12 mouse cellular contexts compared by ENCODE assay signal in genomic region chr4:82316168-82316567, GRCm38 (mm10).
DNase-seq lines count a peak whose midpoint lies in the region; ATAC-seq and TF ChIP-seq lines count a peak whose summit lies in the region.
"Had no signal": no experiment of that assay in that cellular context is flagged by ENCODE, and none has a peak within 500 bp of the region (broad histone marks: within the 10 kb centered on the region; RNA-seq: fewer than 3 reads in every experiment).

No protein-coding gene starts in this region.

- H3K9ac ChIP-seq in hindbrain, embryonic 12.5 days: no peak overlapping the region
- H3K9ac ChIP-seq: kidney, embryonic 15.5 days; liver, embryonic 14.5 days had no signal

- H3K4me1 ChIP-seq in hindbrain, embryonic 12.5 days: no peaks in the 10 kb centered on the region
- H3K4me1 ChIP-seq: megakaryocyte, embryonic 14.5 days had no signal

- H3K36me3 ChIP-seq in hindbrain, embryonic 12.5 days: peaks cover 13% of the 10 kb centered on the region; the same call in 1 of the 2 replicates

- H3K4me3 ChIP-seq in layer of hippocampus, adult 2 months: no peak overlapping the region
- no peak overlapping the region for H3K4me3 ChIP-seq in hindbrain, embryonic 12.5 days
- H3K4me3 ChIP-seq: kidney, embryonic 15.5 days; left cerebral cortex, adult 2 months; megakaryocyte, embryonic 14.5 days had no signal

- no peaks in the 10 kb centered on the region for H3K27me3 ChIP-seq in hindbrain, embryonic 12.5 days
- H3K27me3 ChIP-seq: kidney, embryonic 15.5 days; megakaryocyte, embryonic 14.5 days had no signal

- H3K27ac ChIP-seq in layer of hippocampus, adult 2 months: 0 out of 2 replicates have a peak overlapping the region, but pooled peaks have one; percentile 15
- H3K27ac ChIP-seq in hindbrain, embryonic 12.5 days: no peak overlapping the region
- H3K27ac ChIP-seq: kidney, embryonic 15.5 days; left cerebral cortex, adult 2 months; liver, embryonic 14.5 days had no signal

- no peak for TF ChIP-seq CTCF in layer of hippocampus, adult 2 months (conservative IDR thresholded peaks at IDR 0.05)

- ATAC-seq in hindbrain, embryonic 12.5 days (ENCODE audit: low FRiP score): no peak

- no peak for DNase-seq in layer of hippocampus, adult 2 months (ENCODE audit: low spot score in 2 of 2)
- DNase-seq in layer of hippocampus, postnatal 25 days (ENCODE audit: extremely low spot score in 1 of 2, low spot score in 1 of 2): no peak
- DNase-seq in cerebellum, postnatal 36 days: peak; percentile 45 to 54
- peak; percentile 58 to 64 for DNase-seq in heart, adult 9 months (ENCODE audit: low spot score in 2 of 2)
- DNase-seq in heart, postnatal 4 days: peak; percentile 65
- no peak for DNase-seq in spleen, adult 12 weeks (ENCODE audit: low spot score)
- DNase-seq: thymus, postnatal 25 days had no signal

- no peaks in the 10 kb centered on the region for H3K9me3 ChIP-seq in hindbrain, embryonic 12.5 days (replicated peaks)
- H3K9me3 ChIP-seq: kidney, embryonic 15.5 days; megakaryocyte, embryonic 14.5 days had no signal

- no peak overlapping the region for H3K4me2 ChIP-seq in hindbrain, embryonic 12.5 days (replicated peaks)
- H3K4me2 ChIP-seq: kidney, embryonic 15.5 days had no signal

- 89% methylated on average over 6 of the region's 6 CpGs for WGBS in hindbrain, embryonic 12.5 days

Comparison
In these comparisons a context has a peak if more than half of its experiments do, and no peak if none do; other contexts are left out.
1. DNase-seq: peak in cerebellum, postnatal 36 days (2 of 2), heart, adult 9 months (2 of 2) and heart, postnatal 4 days (single experiment); none in layer of hippocampus, adult 2 months (0 of 2), layer of hippocampus, postnatal 25 days (0 of 2) and spleen, adult 12 weeks (single experiment).